Mouse (Mus musculus) central nervous system, embryonic 18 days (tissue): ENCODE results near the gene Coro2a. TPM values are rescaled to one million over a fixed set of nuclear protein-coding genes. Genes with fewer than 3 reads are reported as not detected.

ENCODE experiments used
- polyA plus RNA-seq: library from polyadenylated mRNA; depleted of rRNA; stranded (reverse); fragments of >200 nt; gene quantifications from 2 replicates; pipeline ENCODE4 v1.2.3, GENCODE M21; 2012; rRNA removed

Coro2a gene
- 18.5 and 19.2 TPM in 2 replicates for polyA plus RNA-seq

DNA sequence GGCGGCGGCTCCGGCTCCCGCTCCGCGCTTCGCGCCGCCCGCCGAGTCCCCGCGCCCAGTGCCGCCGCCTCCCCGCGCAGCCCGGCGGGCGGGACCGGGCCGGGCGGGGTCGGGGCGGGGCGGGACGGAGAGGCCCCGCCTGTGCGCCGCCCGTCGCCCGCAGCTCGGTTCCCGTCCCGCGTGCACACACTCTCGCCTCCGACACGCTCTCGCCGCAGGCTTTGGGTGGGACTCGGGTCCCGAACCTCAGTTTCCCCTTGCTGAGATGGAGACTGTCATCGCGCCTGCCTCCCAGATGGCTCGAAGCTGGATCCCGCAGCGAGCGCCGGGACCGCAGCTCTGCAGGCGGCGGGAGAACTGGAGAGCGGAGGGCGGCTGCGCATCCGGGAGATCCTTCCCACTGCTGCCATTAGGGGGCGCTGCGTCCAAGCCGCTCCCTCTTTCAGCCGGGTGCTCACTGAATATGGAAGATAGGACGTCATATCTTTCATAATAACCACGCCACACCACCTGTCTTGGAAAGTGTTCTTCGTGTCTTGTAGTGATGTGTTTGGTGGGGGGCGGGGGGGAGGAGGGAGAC is at the start of gene Coro2a:
Gene Coro2a, minus strand, starts transcription at position 359 of the 580 bp plus-strand sequence.

DNA sequence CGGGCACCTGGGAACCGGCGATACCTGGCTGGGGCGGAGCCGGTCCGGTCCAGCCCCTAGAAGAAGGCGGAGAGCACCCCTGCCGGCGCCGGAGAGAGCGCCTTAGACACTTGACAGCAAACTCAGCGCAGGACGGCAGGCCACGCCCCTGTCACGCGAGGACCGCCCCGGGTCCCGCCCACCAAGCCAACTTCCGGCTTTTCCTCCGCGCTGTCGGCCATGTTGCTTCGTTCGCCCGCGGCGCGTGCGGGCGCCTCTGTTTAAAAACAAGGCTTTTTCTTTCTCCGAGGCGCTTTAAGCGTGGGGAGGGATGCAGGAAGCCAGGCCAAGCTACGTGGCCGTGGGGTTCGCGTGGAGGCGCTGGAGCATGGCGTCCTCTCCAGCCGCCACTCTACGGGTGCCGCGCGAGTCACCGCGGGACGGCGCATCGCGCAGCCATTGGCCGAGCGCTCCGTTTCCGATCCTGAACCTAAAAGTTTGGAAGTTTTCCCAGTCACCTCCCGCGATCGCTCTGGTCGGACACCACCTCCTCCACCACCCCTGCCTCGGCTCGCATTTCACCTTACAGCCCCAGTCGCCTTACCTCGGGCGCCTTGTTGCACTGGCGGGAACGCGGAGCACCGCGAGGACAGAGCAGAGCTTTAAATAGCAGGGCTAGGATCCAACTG is 48.2 kb upstream of the Coro2a start, which contains the start of gene Tbc1d2:
Gene Tbc1d2, minus strand, starts transcription at position 124 of the 668 bp plus-strand sequence.

DNA sequence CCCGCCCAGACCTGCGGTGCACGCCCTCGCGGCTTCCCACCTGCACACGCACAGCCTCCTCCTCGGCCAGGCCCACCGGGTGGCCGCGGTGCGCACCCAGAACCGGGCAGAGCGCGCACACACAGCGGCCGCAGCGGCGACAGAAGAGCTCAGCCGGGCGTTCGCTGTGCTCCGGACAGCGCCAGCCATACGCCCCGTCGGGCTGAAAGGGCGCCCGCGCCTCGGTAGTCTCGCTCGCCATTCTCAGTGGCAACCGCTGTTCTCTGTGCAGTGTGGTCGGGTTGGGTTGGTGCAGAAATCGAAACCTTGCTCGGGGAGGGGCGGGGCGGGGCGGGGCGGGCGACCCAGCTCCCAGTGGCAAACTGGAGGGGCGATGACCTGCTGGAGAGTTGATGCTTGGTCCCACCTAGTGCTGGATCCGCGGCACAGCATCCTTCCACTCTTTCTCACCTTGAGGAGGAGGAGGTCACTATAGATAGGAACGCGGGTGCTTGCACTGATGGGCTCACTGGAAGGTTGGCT is 66.1 kb downstream of the Coro2a start, which contains the start of gene Trim14:
Gene Trim14, minus strand, starts transcription at position 302 of the 522 bp plus-strand sequence.

DNA sequence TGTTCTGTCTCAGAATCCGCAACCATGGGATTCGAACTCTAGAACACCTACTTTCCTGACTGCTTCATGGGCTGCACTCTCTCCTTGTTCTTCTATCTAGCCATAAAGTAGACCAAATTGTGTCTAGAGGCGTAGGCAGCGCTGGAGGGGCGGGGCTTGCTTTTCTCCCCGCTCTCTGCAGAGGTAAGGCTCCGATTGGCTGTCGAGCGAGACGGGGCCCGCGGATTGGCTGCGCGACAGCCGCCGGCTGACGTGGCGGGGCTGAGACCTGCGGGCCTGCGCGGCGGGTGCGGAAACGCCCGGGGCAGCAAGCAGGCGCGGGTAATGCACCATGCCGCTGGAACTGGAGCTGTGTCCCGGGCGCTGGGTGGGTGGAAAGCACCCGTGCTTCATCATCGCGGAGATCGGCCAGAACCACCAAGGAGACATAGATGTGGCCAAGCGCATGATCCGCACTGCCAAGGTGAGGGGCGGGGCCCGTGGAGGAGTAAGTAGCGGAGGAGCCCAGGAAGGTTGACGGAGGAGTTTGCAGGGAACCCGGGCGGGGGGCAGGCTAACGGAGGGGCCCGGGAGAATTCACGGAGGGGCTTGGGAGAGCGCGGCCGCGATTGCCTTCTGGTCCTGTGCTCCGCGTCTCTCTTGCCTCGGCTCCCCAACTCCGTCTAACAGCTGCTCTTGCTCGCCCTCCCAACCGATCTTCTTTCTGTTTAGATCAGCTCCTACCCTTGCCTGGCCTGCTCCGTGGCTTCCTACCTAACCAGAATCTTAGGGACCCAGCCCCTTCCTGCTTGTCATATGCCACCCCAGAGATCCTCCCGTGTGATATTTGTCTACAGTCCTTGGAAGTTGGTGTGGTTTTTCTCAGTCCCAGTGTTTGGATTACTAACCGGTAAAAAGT is 112.7 kb downstream of the Coro2a start, which contains the start of gene Nans:
Gene Nans, plus strand, starts transcription at position 221 of the 898 bp plus-strand sequence.

Other genes starting within 250 kb of the Coro2a start
- 8.8 and 8.9 TPM in 2 replicates for gene Trmo, start 212.8 kb downstream of the Coro2a start, polyA plus RNA-seq
- gene Hemgn, start 188.7 kb downstream of the Coro2a start, polyA plus RNA-seq, result 0.04 and 0.05 TPM in 2 replicates
- gene Anp32b, start 151.3 kb downstream of the Coro2a start, polyA plus RNA-seq, result 35.3 and 38.9 TPM in 2 replicates
- gene Nans, start 113.0 kb downstream of the Coro2a start, polyA plus RNA-seq, result 82.6 and 83.1 TPM in 2 replicates
- 0.54 and 0.84 TPM in 2 replicates for gene Trim14, start 66.1 kb downstream of the Coro2a start, polyA plus RNA-seq
- gene Tbc1d2, start 48.0 kb upstream of the Coro2a start, polyA plus RNA-seq, result 0.93 and 1.2 TPM in 2 replicates